Mouse (Mus musculus) liver, embryonic 14.5 days (tissue): ENCODE measurements around the gene Lhfpl3. TPM values are rescaled to one million over a fixed set of nuclear protein-coding genes. Genes with fewer than 3 reads are reported as not detected.

Experiments
- ATAC-seq: fragments of 200-750 bp; cut with Nextera tagmentation; 2 replicates; pipeline ENCODE4 v1.8.0; 2017; ENCODE audit warnings: moderate number of reproducible peaks, mild to moderate bottlenecking, moderate library complexity; ENCODE audit not compliant: insufficient read depth
- DNase-seq, 3 experiments: peaks; one replicate each; pipeline ENCODE4 v3.0.0-alpha.2; 2012 to 2013; ENCODE audit warnings: low read depth in 3 of 3, low spot score in 3 of 3
- H3K27ac ChIP-seq: fragments of 300-500 bp; sonication (generic); 2 replicates; pipeline ENCODE4 v1.5.1; 2014; ENCODE audit warnings: moderate library complexity, mild to moderate bottlenecking, control low read depth, inconsistent platforms
- H3K27me3 ChIP-seq: fragments of 300-500 bp; sonication (generic); 2 replicates; pipeline ENCODE4 v1.6.1; 2014; ENCODE audit warnings: mild to moderate bottlenecking, low read length, moderate library complexity; ENCODE audit not compliant: control insufficient read depth, insufficient read depth
- H3K36me3 ChIP-seq: fragments of 300-500 bp; sonication (generic); replicated peaks from 2 replicates; pipeline ENCODE4 v1.6.1; 2014; ENCODE audit warnings: low read depth; ENCODE audit not compliant: control insufficient read depth, insufficient read depth
- H3K4me1 ChIP-seq, 2 experiments: fragments of 200-500 bp in 1 of 2; fragments of 300-500 bp in 1 of 2; sonication (generic) in 1 of 2; replicated peaks; 2 replicates each; pipeline ENCODE4 v1.6.1; 2012 to 2014; ENCODE audit warnings: antibody characterized with exemption in 1 of 2, inconsistent platforms in 1 of 2, low read length in 1 of 2; ENCODE audit not compliant: control insufficient read depth in 2 of 2, insufficient read depth in 2 of 2
- H3K4me2 ChIP-seq: fragments of 300-500 bp; sonication (generic); 2 replicates; pipeline ENCODE4 v1.6.1; 2014; ENCODE audit warnings: low read depth, mild to moderate bottlenecking, control low read depth, moderate library complexity
- H3K4me3 ChIP-seq, 2 experiments: fragments of 200-500 bp in 1 of 2; fragments of 300-500 bp in 1 of 2; sonication (generic) in 1 of 2; 2 replicates each; pipeline ENCODE4 v1.5.1; 2012 to 2014; ENCODE audit warnings: low read depth in 2 of 2, low read length in 2 of 2, mild to moderate bottlenecking in 2 of 2, control low read depth in 1 of 2, inconsistent platforms in 1 of 2, moderate library complexity in 1 of 2; ENCODE audit not compliant: insufficient read depth in 1 of 2
- H3K9ac ChIP-seq: fragments of 300-500 bp; sonication (generic); replicated peaks from 2 replicates; pipeline ENCODE4 v1.6.1; 2014; ENCODE audit warnings: mild to moderate bottlenecking, control low read depth, moderate library complexity
- H3K9me3 ChIP-seq: fragments of 300-500 bp; sonication (generic); 2 replicates; pipeline ENCODE4 v1.6.1; 2016; ENCODE audit warnings: low read length, mixed read lengths; ENCODE audit not compliant: control insufficient read depth
- CTCF ChIP-seq: IDR thresholded peaks from 2 replicates; pipeline ENCODE4 v1.5.1; 2016; ENCODE audit warnings: antibody characterized with exemption, low read depth, control low read depth
- EP300 ChIP-seq: IDR thresholded peaks from 2 replicates; pipeline ENCODE4 v1.6.1; 2016; ENCODE audit warnings: antibody characterized with exemption, low read depth
- WGBS: fragments of 180-500 bp; shearing (Covaris S2); extraction: QIAGEN DNeasy Blood & Tissue Kit; methylation state at CpG from one replicate; pipeline ENCODE4 v1.1.7; 2014; ENCODE audit not compliant: insufficient replicate concordance; 5-methylcytosine and 5-hydroxymethylcytosine counted together
- polyA plus RNA-seq, 2 experiments: library from polyadenylated mRNA; depleted of rRNA in 1 of 2; stranded (reverse) in 1 of 2; unstranded in 1 of 2; fragments of >200 nt; fragmentation: Nextera tagmentation in 1 of 2; extraction: Ambion mirVana in 1 of 2; gene quantifications; 2 replicates each; pipeline versions ENCODE4 v1.2.1 to v1.2.3; 2012 to 2014

The Lhfpl3 gene
- polyA plus RNA-seq, 2 experiments: 0.01 TPM; not detected in 1

- TF ChIP-seq CTCF: no peak
- no peak for TF ChIP-seq EP300
- Histone ChIP-seq H3K4me3 (no peak overlapping the region), H3K9ac (no peak overlapping the region), H3K27me3 (no peaks in the 10 kb centered on the region), H3K4me2 (no peak overlapping the region), H3K27ac (no peak overlapping the region), H3K9me3 (no peaks in the 10 kb centered on the region), H3K36me3 (no peaks in the 10 kb centered on the region), H3K4me1 (no peaks in the 10 kb centered on the region)
- no peak for DNase-seq
- WGBS: 55% methylated on average over 4 of the region's 4 CpGs
- no peak for ATAC-seq
Measured at GRCm38 (mm10) chr5:23040429-23040828, 294.6 kb downstream of the Lhfpl3 start.

GRCm38 (mm10) chr5:23042862-23043261 lies 297.0 kb downstream of the Lhfpl3 start:
- H3K9ac ChIP-seq: no peak overlapping the region
- WGBS: 68% methylated on average over 5 of the region's 5 CpGs
- H3K27me3 ChIP-seq: no peaks in the 10 kb centered on the region
- H3K36me3 ChIP-seq: no peaks in the 10 kb centered on the region
- DNase-seq: no peak
- H3K4me2 ChIP-seq: no peak overlapping the region
- TF ChIP-seq CTCF (no peak), EP300 (no peak)
- H3K4me1 ChIP-seq: no peaks in the 10 kb centered on the region
- no peaks in the 10 kb centered on the region for H3K9me3 ChIP-seq
- no peak overlapping the region for H3K4me3 ChIP-seq
- ATAC-seq: no peak
- H3K27ac ChIP-seq: no peak overlapping the region

DNA sequence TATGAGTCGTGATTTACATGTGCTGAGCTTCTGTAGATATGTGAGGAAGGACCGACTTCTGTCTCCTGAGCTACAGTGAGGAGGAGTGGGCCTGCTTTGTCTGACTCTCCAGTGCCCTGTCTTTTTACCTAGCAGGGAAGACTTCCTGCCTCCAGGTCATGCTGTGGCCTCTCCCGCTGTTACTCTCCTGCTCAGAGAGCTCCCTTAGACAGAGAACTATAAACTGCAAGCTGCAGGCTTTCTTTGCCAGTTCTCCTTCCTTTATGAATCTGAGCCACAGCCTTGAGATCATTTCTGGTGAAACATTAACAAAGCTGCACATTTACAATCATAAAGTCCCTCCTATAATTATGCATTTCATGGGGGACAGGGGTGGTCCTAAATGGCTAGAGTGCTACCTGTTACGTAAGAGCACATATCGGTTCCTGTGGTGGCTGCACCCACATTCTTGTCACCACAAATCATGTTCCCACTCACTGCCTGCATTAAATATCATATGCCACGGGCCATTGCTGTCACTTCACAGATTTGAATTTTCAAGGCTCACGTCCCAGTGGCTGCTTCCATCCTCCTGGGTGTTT lies 303.3 kb downstream of the Lhfpl3 start:
- H3K27ac ChIP-seq: no peak overlapping the region

DNA sequence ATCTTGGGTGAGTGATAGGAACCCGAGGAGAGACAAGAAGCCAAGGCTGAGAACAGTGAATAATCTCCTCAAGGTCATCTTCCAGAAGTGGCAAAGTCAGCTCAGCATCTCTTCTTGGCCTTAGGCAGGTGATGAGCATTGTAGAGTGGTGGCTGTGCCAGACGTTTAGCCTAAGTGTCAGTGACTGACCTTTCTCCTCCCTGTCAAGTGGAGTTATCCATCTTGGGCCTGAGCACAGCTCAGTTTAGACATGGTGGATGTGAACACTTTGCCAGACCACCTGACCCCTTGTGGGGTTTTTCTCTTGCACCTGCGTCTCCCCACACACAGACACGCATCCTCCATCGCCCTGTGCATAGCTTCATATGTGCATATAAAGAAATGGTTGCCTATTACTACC lies 305.6 kb downstream of the Lhfpl3 start:
- H3K27ac ChIP-seq: no peak overlapping the region
- H3K9ac ChIP-seq: no peak overlapping the region
- no peaks in the 10 kb centered on the region for H3K36me3 ChIP-seq
- DNase-seq (no peak), ATAC-seq (no peak)
- H3K27me3 ChIP-seq: no peaks in the 10 kb centered on the region
- no peak for TF ChIP-seq CTCF
- TF ChIP-seq EP300: no peak
- H3K9me3 ChIP-seq: no peaks in the 10 kb centered on the region
- WGBS: 63% methylated on average over 5 of the region's 5 CpGs
- H3K4me2 ChIP-seq: no peak overlapping the region
- no peaks in the 10 kb centered on the region for H3K4me1 ChIP-seq
- H3K4me3 ChIP-seq: no peak overlapping the region

More for the DNA sequence above, 303.3 kb downstream of the Lhfpl3 start:
- 54% methylated on average over 7 of the region's 7 CpGs for WGBS
- TF ChIP-seq EP300: no peak
- no peak for TF ChIP-seq CTCF
- H3K4me1 ChIP-seq: no peaks in the 10 kb centered on the region
- no peak overlapping the region for H3K4me2 ChIP-seq
- no peak for ATAC-seq
- H3K36me3 ChIP-seq: no peaks in the 10 kb centered on the region
- H3K27me3 ChIP-seq: no peaks in the 10 kb centered on the region
- no peak overlapping the region for H3K9ac ChIP-seq
- no peaks in the 10 kb centered on the region for H3K9me3 ChIP-seq
- no peak overlapping the region for H3K4me3 ChIP-seq
- no peak for DNase-seq

- Histone ChIP-seq H3K36me3 (no peaks in the 10 kb centered on the region), H3K4me3 (no peak overlapping the region), H3K9me3 (no peaks in the 10 kb centered on the region), H3K4me2 (no peak overlapping the region), H3K27me3 (no peaks in the 10 kb centered on the region), H3K9ac (no peak overlapping the region), H3K4me1 (no peaks in the 10 kb centered on the region), H3K27ac (no peak overlapping the region)
- ATAC-seq (no peak), DNase-seq (no peak)
- no peak for TF ChIP-seq CTCF
- no peak for TF ChIP-seq EP300
- WGBS: 58% methylated on average over 1 of the region's 1 CpGs
Measured at GRCm38 (mm10) chr5:23094894-23095293, 349.0 kb downstream of the Lhfpl3 start.
